Mouse (Mus musculus) hindbrain, embryonic 14.5 days (tissue): ENCODE measurements at regions not wholly inside any gene's neighbourhood (a gene's known extent, or its start where the extent isn't known, plus 50 kb on each side); places are given as distances from the start of the nearest gene placed in this dataset.
"Not testable (repeated sequence)": the region's sequence is repeated elsewhere in the genome, so short reads cannot be mapped to it uniquely, and the experiment has no call there.

Experiments
- ATAC-seq: fragments of 200-750 bp; cut with Nextera tagmentation; 2 replicates; pipeline ENCODE4 v1.8.0; 2017; ENCODE audit warnings: moderate number of reproducible peaks, mild to moderate bottlenecking, moderate TSS enrichment, moderate library complexity; ENCODE audit not compliant: low FRiP score
- DNase-seq: peaks from one replicate; pipeline ENCODE4 v3.0.0-alpha.2; 2015; ENCODE audit warnings: low spot score
- H3K27ac ChIP-seq: fragments of 300-500 bp; sonication (generic); 2 replicates; pipeline ENCODE4 v1.5.1; 2014; ENCODE audit warnings: mild to moderate bottlenecking, moderate library complexity
- H3K27me3 ChIP-seq: fragments of 300-500 bp; sonication (generic); 2 replicates; pipeline ENCODE4 v1.6.1; 2014; ENCODE audit warnings: mild to moderate bottlenecking, low read length, mixed read lengths; ENCODE audit not compliant: control insufficient read depth, insufficient read depth
- H3K36me3 ChIP-seq: fragments of 300-500 bp; sonication (generic); replicated peaks from 2 replicates; pipeline ENCODE4 v1.6.1; 2014; ENCODE audit not compliant: control insufficient read depth, insufficient read depth
- H3K4me1 ChIP-seq: fragments of 300-500 bp; sonication (generic); replicated peaks from 2 replicates; pipeline ENCODE4 v1.6.1; 2014; ENCODE audit warnings: antibody characterized with exemption, low read length, mixed read lengths; ENCODE audit not compliant: control insufficient read depth, insufficient read depth
- H3K4me2 ChIP-seq: fragments of 300-500 bp; sonication (generic); replicated peaks from 2 replicates; pipeline ENCODE4 v1.6.1; 2014; ENCODE audit warnings: mild to moderate bottlenecking, moderate library complexity
- H3K4me3 ChIP-seq: fragments of 300-500 bp; sonication (generic); replicated peaks from 2 replicates; pipeline ENCODE4 v1.5.1; 2014; ENCODE audit warnings: mild to moderate bottlenecking, low read length
- H3K9ac ChIP-seq: fragments of 300-500 bp; sonication (generic); 2 replicates; pipeline ENCODE4 v1.6.1; 2014
- H3K9me3 ChIP-seq: fragments of 300-500 bp; sonication (generic); 2 replicates; pipeline ENCODE4 v1.6.1; 2016; ENCODE audit warnings: low read length; ENCODE audit not compliant: control insufficient read depth
- WGBS: fragments of 180-500 bp; shearing (Covaris S2); extraction: QIAGEN DNeasy Blood & Tissue Kit; methylation state at CpG from one replicate; pipeline ENCODE4 v1.1.7; 2014; 5-methylcytosine and 5-hydroxymethylcytosine counted together

GRCm38 (mm10) chr16:61484315-61484714 is 879.0 kb upstream of the Epha6 start:
- ATAC-seq (no peak), DNase-seq (no peak)
- Histone ChIP-seq H3K27ac (no peak overlapping the region), H3K4me3 (no peak overlapping the region), H3K4me2 (no peak overlapping the region), H3K9ac (no peak overlapping the region), H3K27me3 (no peaks in the 10 kb centered on the region), H3K9me3 (no peaks in the 10 kb centered on the region), H3K4me1 (no peaks in the 10 kb centered on the region), H3K36me3 (no peaks in the 10 kb centered on the region)

GRCm38 (mm10) chr16:61441881-61442280 is 836.5 kb upstream of the Epha6 start:
- no peak overlapping the region for H3K4me3 ChIP-seq
- no peak overlapping the region for H3K9ac ChIP-seq
- no peak for ATAC-seq
- no peaks in the 10 kb centered on the region for H3K36me3 ChIP-seq
- WGBS, result 84% methylated on average over 2 of the region's 2 CpGs
- no peaks in the 10 kb centered on the region for H3K4me1 ChIP-seq
- H3K27me3 ChIP-seq, result no peaks in the 10 kb centered on the region
- H3K4me2 ChIP-seq, result no peak overlapping the region
- no peaks in the 10 kb centered on the region for H3K9me3 ChIP-seq
- peak; percentile 27 for DNase-seq
- H3K27ac ChIP-seq, result no peak overlapping the region

- WGBS, result 81% methylated on average over 2 of the region's 2 CpGs
- Histone ChIP-seq H3K36me3 (no peaks in the 10 kb centered on the region), H3K4me1 (no peaks in the 10 kb centered on the region), H3K27me3 (no peaks in the 10 kb centered on the region), H3K9ac (no peak overlapping the region), H3K4me3 (no peak overlapping the region), H3K9me3 (no peaks in the 10 kb centered on the region), H3K4me2 (no peak overlapping the region), H3K27ac (no peak overlapping the region)
- ATAC-seq (no peak), DNase-seq (no peak)
Measured at GRCm38 (mm10) chr16:61401261-61401660, 795.9 kb upstream of the Epha6 start.

GRCm38 (mm10) chr16:61381979-61382378 is 776.6 kb upstream of the Epha6 start:
- H3K4me3 ChIP-seq, result no peak overlapping the region
- H3K9me3 ChIP-seq, result no peaks in the 10 kb centered on the region
- H3K4me1 ChIP-seq, result no peaks in the 10 kb centered on the region
- no peaks in the 10 kb centered on the region for H3K36me3 ChIP-seq
- H3K9ac ChIP-seq, result no peak overlapping the region
- H3K27me3 ChIP-seq, result no peaks in the 10 kb centered on the region
- WGBS, result 77% methylated on average over 2 of the region's 2 CpGs
- ATAC-seq (no peak), DNase-seq (no peak)
- H3K27ac ChIP-seq, result no peak overlapping the region
- no peak overlapping the region for H3K4me2 ChIP-seq

- WGBS, result 93% methylated on average over 10 of the region's 16 CpGs
- H3K4me2 ChIP-seq, H3K9me3 ChIP-seq, H3K27ac ChIP-seq, H3K36me3 ChIP-seq, H3K27me3 ChIP-seq, H3K4me1 ChIP-seq, DNase-seq, H3K4me3 ChIP-seq, ATAC-seq, H3K9ac ChIP-seq: not testable (repeated sequence)
Measured at GRCm38 (mm10) chr16:61376937-61377336, 771.6 kb upstream of the Epha6 start.
